Mouse (Mus musculus) myocyte (in vitro differentiated cells): ENCODE results near the gene Fosb.

Experiments
- E2F4 ChIP-seq: IDR thresholded peaks from one replicate; pipeline ENCODE4 v1.6.1; 2011; ENCODE audit warnings: mild to moderate bottlenecking, control low read depth, moderate library complexity; ENCODE audit not compliant: insufficient read depth
- MYOG ChIP-seq, 3 experiments: IDR thresholded peaks; one replicate each; pipeline ENCODE4 v1.6.1; 2011; ENCODE audit warnings: control low read depth in 2 of 3, low read depth in 2 of 3, mild to moderate bottlenecking in 2 of 3; ENCODE audit not compliant: insufficient read length in 2 of 3, control insufficient read depth in 1 of 3, insufficient read depth in 1 of 3
- POLR2A ChIP-seq: IDR thresholded peaks from one replicate; pipeline ENCODE4 v1.6.1; 2011; ENCODE audit warnings: low read depth, mild to moderate bottlenecking, control low read depth, moderate library complexity; ENCODE audit not compliant: insufficient read length
- POLR2AphosphoS2 ChIP-seq: IDR thresholded peaks from one replicate; pipeline ENCODE4 v1.6.1; 2011; ENCODE audit warnings: low read depth, control low read depth; ENCODE audit not compliant: insufficient read length
- REST ChIP-seq: IDR thresholded peaks from one replicate; pipeline ENCODE4 v1.6.1; 2011; ENCODE audit warnings: mild to moderate bottlenecking, control low read depth, moderate library complexity; ENCODE audit not compliant: insufficient read depth, insufficient read length
- USF1 ChIP-seq: IDR thresholded peaks from one replicate; pipeline ENCODE4 v1.6.1; 2011; ENCODE audit warnings: low read depth, mild to moderate bottlenecking, control low read depth, moderate library complexity

- TF ChIP-seq POLR2A, result no peak
- TF ChIP-seq USF1, result no peak
- TF ChIP-seq E2F4, result no peak
- no peak for TF ChIP-seq POLR2AphosphoS2
- no peak for TF ChIP-seq MYOG (IDR thresholded peaks at IDR 0.05; ENCODE audit: control insufficient read depth in 1 of 3, insufficient read depth in 1 of 3, insufficient read length in 2 of 3, low read depth in 2 of 3)
- no peak for TF ChIP-seq REST
Measured at GRCm38 (mm10) chr7:19327782-19328181, 17.9 kb upstream of the Fosb start.
